Mouse (Mus musculus) hindbrain, embryonic 12.5 days (tissue): Measurements from ENCODE around the gene Cd209d. TPM values are rescaled to one million over a fixed set of nuclear protein-coding genes. Genes with fewer than 3 reads are reported as not detected.
"Not testable (repeated sequence)": the region's sequence is repeated elsewhere in the genome, so short reads cannot be mapped to it uniquely, and the experiment has no call there.

Experiments used
- ATAC-seq: fragments of 200-750 bp; cut with Nextera tagmentation; 2 replicates; pipeline ENCODE4 v1.8.0; 2017; ENCODE audit warnings: moderate TSS enrichment; ENCODE audit not compliant: low FRiP score
- H3K27ac ChIP-seq: fragments of 300-500 bp; sonication (generic); 2 replicates; pipeline ENCODE4 v1.5.1; 2016; ENCODE audit warnings: mild to moderate bottlenecking
- H3K27me3 ChIP-seq: fragments of 300-500 bp; sonication (generic); 2 replicates; pipeline ENCODE4 v1.6.1; 2016; ENCODE audit warnings: mild to moderate bottlenecking
- H3K36me3 ChIP-seq: fragments of 300-500 bp; sonication (generic); 2 replicates; pipeline ENCODE4 v1.6.1; 2016; ENCODE audit warnings: mild to moderate bottlenecking
- H3K4me1 ChIP-seq: fragments of 300-500 bp; sonication (generic); 2 replicates; pipeline ENCODE4 v1.6.1; 2016
- H3K4me2 ChIP-seq: fragments of 300-500 bp; sonication (generic); replicated peaks from 2 replicates; pipeline ENCODE4 v1.6.1; 2016; ENCODE audit warnings: mild to moderate bottlenecking
- H3K4me3 ChIP-seq: fragments of 300-500 bp; sonication (generic); 2 replicates; pipeline ENCODE4 v1.5.1; 2016; ENCODE audit warnings: mild to moderate bottlenecking
- H3K9ac ChIP-seq: fragments of 300-500 bp; sonication (generic); 2 replicates; pipeline ENCODE4 v1.6.1; 2016; ENCODE audit warnings: mild to moderate bottlenecking, moderate library complexity
- H3K9me3 ChIP-seq: fragments of 300-500 bp; sonication (generic); replicated peaks from 2 replicates; pipeline ENCODE4 v1.6.1; 2016; ENCODE audit warnings: mild to moderate bottlenecking
- WGBS: fragments of 180-500 bp; shearing (Covaris S2); methylation state at CpG from one replicate; pipeline ENCODE4 v1.1.7; 2016; 5-methylcytosine and 5-hydroxymethylcytosine counted together
- polyA plus RNA-seq: library from polyadenylated mRNA; unstranded; fragments of >200 nt; fragmentation: Nextera tagmentation; extraction: Ambion mirVana; gene quantifications from 2 replicates; pipeline ENCODE4 v1.2.1, GENCODE M21; 2016

The Cd209d gene
- polyA plus RNA-seq, result not detected in 2 replicates

GRCm38 (mm10) chr8:3878455-3878854, at the start of gene Cd209d:
Cd209d (minus strand) TSS chr8:3878555.
- whole genome bisulfite sequencing, result 74% methylated on average over 4 of the region's 4 CpGs

GRCm38 (mm10) chr8:3926744-3927143, 48.4 kb upstream of the Cd209d start, which contains the start of gene Cd209b:
Cd209b (minus strand) TSS chr8:3926844.
- no peak within 1 kb of the TSS for H3K27ac ChIP-seq
- no peak within 1 kb of the TSS for H3K4me2 ChIP-seq
- WGBS, result 86% methylated on average over 3 of the region's 3 CpGs
- H3K4me1 ChIP-seq, result no peaks in the 10 kb centered on the region
- H3K4me3 ChIP-seq, result no peak within 1 kb of the TSS
- H3K36me3 ChIP-seq, result no peaks in the 10 kb centered on the region
- H3K9me3 ChIP-seq, result peaks cover 40% of the 10 kb centered on the region
- no peak for ATAC-seq
- H3K27me3 ChIP-seq, result no peaks in the 10 kb centered on the region
- no peak within 1 kb of the TSS for H3K9ac ChIP-seq

More at GRCm38 (mm10) chr8:3878455-3878854, at the start of gene Cd209d:
- Histone ChIP-seq H3K9me3 (peaks cover 30% of the 10 kb centered on the region), H3K4me2 (no peak within 1 kb of the TSS), H3K27ac (no peak within 1 kb of the TSS), H3K36me3 (no peaks in the 10 kb centered on the region), H3K27me3 (no peaks in the 10 kb centered on the region), H3K4me3 (no peak within 1 kb of the TSS), H3K9ac (no peak within 1 kb of the TSS), H3K4me1 (no peaks in the 10 kb centered on the region)
- no peak for ATAC-seq

- WGBS, result 76% methylated on average over 2 of the region's 2 CpGs
These were observed 2.2 kb downstream of the Cd209d start for GRCm38 (mm10) chr8:3876121-3876520.

GRCm38 (mm10) chr8:3862736-3863135, 15.6 kb downstream of the Cd209d start:
- not testable (repeated sequence) for H3K4me1 ChIP-seq, H3K4me3 ChIP-seq, H3K9ac ChIP-seq, H3K27ac ChIP-seq, ATAC-seq, H3K27me3 ChIP-seq, H3K36me3 ChIP-seq, H3K4me2 ChIP-seq
- peaks cover 26% of the 10 kb centered on the region; the same call in 1 of the 2 replicates for H3K9me3 ChIP-seq

More at GRCm38 (mm10) chr8:3876121-3876520, 2.2 kb downstream of the Cd209d start:
- Histone ChIP-seq H3K4me1 (no peaks in the 10 kb centered on the region), H3K9ac (no peak overlapping the region), H3K9me3 (peaks cover 38% of the 10 kb centered on the region), H3K4me3 (no peak overlapping the region), H3K27ac (no peak overlapping the region), H3K4me2 (no peak overlapping the region), H3K36me3 (no peaks in the 10 kb centered on the region), H3K27me3 (no peaks in the 10 kb centered on the region)
- ATAC-seq, result no peak

GRCm38 (mm10) chr8:3854209-3854608, 24.1 kb downstream of the Cd209d start, which contains the start of gene Cd209e:
Cd209e (minus strand) TSS chr8:3854309.
- Histone ChIP-seq H3K27me3 (no peaks in the 10 kb centered on the region), H3K4me2 (no peak within 1 kb of the TSS), H3K4me3 (no peak within 1 kb of the TSS), H3K36me3 (no peaks in the 10 kb centered on the region), H3K9me3 (peaks cover 20% of the 10 kb centered on the region), H3K27ac (no peak within 1 kb of the TSS), H3K9ac (no peak within 1 kb of the TSS), H3K4me1 (no peaks in the 10 kb centered on the region)
- ATAC-seq, result no peak
- 64% methylated on average over 2 of the region's 2 CpGs for WGBS

Other genes with a start within 250 kb of the Cd209d start
- gene Stxbp2, start 247.6 kb downstream of the Cd209d start, polyA plus RNA-seq, result 27.1 and 27.3 TPM in 2 replicates
- gene Retn, start 222.8 kb downstream of the Cd209d start, polyA plus RNA-seq, result 0.43 TPM in 1 of 2 replicates, not detected in the other
- 0.18 and 0.21 TPM in 2 replicates for gene Mcemp1, start 212.8 kb downstream of the Cd209d start, polyA plus RNA-seq
- gene Fcor, start 206.2 kb downstream of the Cd209d start, polyA plus RNA-seq, result 5.3 and 8.4 TPM in 2 replicates
- gene Trappc5, start 202.3 kb downstream of the Cd209d start, polyA plus RNA-seq, result 43.3 and 46.3 TPM in 2 replicates
- gene Fcer2a, start 184.4 kb downstream of the Cd209d start, polyA plus RNA-seq, result 0.37 and 0.60 TPM in 2 replicates
- 0.17 TPM in 1 of 2 replicates, not detected in the other for gene Clec4g, start 157.9 kb downstream of the Cd209d start, polyA plus RNA-seq
- not detected in 2 replicates for gene Cd209a, start 129.6 kb downstream of the Cd209d start, polyA plus RNA-seq
- not detected in 2 replicates for gene Cd209e, start 24.2 kb downstream of the Cd209d start, polyA plus RNA-seq
- gene Cd209b, start 48.3 kb upstream of the Cd209d start, polyA plus RNA-seq, result not detected in 2 replicates
- gene Cd209c, start 76.2 kb upstream of the Cd209d start, polyA plus RNA-seq, result 0.23 and 0.53 TPM in 2 replicates
- not detected in 2 replicates for gene Cd209f, start 227.3 kb upstream of the Cd209d start, polyA plus RNA-seq